Mouse (Mus musculus) activated CD4-positive, CD25-positive, alpha-beta regulatory T cell, adult 4 months (primary cell): ENCODE measurements around the gene Amhr2. TPM values are rescaled to one million over a fixed set of nuclear protein-coding genes. Genes with fewer than 3 reads are reported as not detected.

Source experiments
- ATAC-seq: one replicate; pipeline ENCODE4 v1.8.0; 2017
- polyA plus RNA-seq, 2 experiments: library from polyadenylated mRNA; unstranded; fragments of 100-300 nt; shearing (Covaris generic); gene quantifications; one replicate each; pipeline ENCODE4 v1.2.1; 2017

Gene Amhr2
- polyA plus RNA-seq, 2 experiments from 2014 or later, result not detected

DNA sequence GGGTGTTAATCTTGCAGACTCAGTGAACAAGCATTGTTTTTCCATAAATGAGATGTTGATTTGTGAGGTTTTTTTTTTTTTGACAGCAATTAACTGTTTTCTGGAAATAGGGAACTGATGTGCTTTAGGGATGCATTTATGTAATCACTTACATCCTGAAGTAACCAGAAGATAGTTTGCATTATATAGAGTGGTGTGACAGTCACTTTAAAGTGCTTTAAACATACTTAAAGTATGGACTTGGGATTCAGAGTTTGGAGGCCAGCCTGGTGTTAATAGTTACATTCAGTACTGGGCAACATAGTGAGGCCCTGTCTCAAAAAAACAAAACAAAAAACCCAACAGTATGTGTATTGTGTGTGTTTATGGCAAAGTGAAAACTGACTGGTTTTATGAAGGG lies 26.6 kb downstream of the Amhr2 start:
- ATAC-seq, result no peak

DNA sequence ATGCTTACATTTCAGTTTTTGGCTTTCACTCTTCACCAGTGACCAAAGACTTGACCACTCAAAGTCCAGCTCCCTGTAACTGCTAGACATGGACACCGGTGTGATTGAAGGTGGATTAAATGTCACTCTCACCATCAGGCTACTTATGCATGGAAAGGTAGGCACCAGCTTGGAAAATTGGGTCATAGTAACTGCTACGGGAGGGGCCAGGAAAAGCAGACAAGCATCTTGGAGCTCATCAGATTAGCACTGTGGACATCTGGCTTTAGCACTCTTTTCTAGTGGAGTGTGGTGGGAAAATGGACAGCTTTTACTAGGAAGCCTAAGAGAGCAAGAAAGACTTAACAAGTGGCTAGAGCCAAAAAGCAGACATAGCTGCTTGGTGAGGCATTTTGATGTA lies 28.1 kb downstream of the Amhr2 start:
- ATAC-seq, result no peak

DNA sequence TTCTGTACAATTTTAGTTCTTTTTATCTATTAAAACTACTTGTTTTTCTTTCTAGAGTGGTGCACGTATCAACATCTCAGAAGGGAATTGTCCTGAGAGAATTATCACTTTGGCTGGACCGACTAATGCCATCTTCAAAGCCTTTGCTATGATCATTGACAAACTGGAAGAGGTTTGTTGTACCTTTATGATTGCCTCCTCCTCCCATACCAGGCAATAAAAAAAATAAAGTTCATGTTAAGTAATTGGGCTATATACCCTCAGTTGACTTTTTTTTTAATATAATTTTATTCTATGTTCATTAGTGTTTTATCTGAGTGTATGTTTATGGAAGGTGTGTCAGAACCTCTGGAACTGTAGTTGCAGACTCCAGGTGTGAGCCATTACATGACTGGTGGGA lies 29.4 kb downstream of the Amhr2 start:
- no peak for ATAC-seq

DNA sequence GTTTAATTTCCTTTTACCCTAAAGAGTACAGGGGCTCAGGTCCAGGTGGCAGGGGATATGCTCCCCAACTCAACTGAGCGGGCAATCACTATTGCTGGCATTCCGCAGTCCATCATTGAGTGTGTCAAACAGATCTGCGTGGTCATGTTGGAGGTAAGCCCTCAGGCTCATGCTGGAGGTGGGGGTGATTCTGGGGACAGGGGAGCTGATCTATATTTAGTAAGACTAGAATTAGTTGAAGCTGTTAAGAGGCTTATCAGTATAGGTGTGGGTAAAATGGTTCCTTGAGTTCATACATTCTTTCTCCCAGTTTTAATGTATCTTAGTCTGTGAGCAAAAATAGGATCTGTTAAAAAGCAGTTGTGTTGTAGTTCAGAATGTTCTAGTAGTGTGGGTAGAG lies 38.0 kb downstream of the Amhr2 start:
- no peak for ATAC-seq

DNA sequence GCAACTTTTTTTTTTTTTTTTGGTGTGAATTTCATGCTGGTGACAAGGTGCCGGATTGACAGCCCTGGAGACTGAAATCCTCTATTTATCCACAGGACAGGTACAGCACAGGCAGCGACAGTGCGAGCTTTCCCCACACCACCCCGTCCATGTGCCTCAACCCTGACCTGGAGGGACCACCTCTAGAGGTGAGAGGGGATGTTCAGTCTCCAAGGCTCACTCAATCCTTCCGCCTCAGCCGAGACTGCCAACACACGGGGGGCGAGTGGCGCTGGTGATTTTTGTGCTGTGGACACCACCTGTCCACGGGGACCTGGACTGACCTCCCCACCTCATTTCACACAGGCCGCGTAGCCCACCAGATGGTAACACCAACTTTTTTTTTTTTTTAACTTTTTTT lies 40.7 kb downstream of the Amhr2 start:
- ATAC-seq, result no peak

DNA sequence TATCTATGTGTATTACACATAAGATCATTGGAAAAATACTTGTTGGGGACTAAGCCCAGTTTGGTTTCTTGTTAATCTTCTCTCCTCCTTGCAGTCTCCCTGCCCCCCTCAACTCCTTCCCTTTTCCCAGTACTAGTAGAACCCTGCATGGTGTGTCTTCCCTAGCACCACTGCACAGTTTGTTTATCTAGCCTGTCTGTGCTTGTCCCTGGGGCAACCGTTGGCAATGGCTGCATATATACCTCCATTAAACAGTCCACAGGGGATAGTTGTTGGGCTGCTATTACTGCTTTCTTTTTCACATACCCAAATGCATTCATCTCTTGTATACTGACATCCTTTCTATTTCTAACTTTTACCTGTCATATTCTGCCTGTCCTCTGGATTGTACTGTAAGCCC lies 42.5 kb downstream of the Amhr2 start:
- ATAC-seq, result no peak

DNA sequence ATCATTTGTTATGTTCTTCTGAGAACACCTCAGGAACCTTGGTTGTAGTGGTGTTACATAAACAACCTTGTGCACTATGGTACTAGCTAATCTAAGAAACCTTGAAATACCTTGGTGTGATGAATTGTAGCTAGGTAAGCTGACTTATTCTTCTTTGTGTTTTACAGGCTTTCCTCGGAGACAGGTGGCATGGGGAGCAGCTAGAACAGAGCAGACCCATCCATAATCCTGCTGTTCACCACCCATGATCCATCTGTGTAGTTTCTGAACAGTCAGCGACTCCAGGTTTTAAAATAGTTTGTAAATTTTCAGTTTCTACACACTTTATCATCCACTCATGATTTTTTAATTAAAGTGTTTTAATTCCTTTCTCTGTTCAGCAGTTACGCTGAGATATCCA lies 53.2 kb downstream of the Amhr2 start:
- no peak for ATAC-seq

DNA sequence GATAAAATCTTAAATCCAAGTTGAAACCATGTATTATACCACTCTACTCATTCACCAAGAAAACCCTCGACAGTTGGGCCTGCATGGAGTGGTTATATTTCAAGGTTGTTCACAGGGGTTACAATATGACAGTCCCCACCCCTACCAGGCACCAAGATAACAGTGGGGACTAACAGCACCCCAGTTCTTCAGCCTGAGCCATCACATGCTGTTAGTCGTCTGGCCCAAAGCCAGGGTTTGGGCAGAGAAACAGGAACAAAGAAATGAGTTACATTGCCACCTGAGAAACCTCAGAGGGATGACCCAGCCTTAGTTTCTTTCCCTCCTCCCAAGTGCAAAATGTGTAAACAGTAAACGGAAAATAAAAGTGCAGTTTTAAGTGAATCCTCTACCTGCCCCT lies 54.2 kb downstream of the Amhr2 start:
- no peak for ATAC-seq

DNA sequence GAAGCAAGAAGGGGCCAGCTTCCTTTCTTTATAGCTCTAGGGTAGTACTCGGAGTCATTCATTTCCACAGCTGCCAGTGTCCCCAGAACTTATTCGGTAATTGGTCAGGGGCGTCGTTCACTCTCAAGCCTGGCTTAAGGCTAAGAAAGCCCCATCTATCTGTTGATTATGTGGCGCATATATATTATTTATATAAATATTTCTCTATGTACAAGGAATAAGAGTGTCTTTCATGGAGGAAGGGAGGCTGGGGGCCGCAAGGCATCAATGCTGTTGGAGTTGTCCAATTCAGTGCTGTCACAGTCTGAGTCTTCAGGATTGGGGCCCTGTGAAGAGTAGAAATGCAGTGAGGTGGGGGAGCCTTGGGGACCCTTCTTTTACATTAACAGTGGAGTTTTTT lies 54.7 kb downstream of the Amhr2 start:
- ATAC-seq, result no peak

DNA sequence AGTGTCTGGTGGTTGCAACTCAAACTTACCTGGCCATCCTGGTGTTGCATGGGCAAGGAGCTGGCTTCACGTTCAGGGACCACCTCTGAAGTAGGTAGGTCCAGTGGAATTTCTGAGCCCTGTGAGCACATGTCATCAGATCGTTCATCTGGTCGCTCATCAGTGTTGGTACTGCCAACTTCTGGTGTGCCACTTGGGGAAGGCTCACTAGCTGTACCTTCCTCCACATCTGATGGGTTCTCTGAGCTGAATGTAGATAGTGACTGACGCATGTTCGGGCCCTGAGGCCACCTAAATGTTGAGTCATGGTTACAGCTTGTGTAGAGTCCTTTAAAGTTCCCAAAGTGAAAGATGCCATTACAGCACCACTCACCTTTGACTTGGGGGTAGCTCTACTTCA lies 55.3 kb downstream of the Amhr2 start:
- ATAC-seq, result no peak

DNA sequence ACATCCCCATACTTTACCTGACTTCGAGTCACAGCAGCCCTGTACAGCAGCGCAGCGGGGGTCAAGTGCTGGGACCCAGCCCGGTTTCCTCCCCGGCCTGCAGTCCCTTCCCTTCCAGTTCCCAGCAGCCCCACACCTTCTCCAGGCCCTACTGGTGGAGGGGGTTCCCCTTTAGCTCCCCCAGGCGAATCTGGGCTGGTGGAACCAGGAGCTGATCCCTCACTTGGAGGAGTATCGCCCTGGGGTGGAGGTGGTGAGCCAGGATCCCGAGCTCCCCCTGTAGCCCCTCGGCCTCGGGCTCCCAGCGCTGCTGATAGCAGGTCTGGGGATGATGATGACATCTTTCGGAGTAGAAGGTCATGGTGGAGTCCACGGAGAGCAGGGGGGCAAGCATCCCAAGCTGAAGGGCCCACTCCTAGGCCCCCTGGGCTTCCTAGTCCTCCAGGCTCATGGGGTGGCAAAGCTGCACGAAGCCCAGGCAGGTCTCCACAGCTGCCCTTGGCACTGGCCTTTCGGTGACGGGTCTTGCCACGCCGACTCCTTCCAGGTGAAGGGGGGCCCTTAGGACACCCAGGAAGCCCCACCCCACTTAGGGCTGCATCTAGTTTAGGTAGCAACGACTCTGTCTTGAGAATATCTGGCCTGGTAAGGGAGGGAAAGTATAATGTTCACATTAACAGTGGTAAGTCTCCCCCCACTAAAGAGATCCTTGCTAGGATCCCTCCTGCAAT lies 56.1 kb downstream of the Amhr2 start:
- ATAC-seq, result no peak

DNA sequence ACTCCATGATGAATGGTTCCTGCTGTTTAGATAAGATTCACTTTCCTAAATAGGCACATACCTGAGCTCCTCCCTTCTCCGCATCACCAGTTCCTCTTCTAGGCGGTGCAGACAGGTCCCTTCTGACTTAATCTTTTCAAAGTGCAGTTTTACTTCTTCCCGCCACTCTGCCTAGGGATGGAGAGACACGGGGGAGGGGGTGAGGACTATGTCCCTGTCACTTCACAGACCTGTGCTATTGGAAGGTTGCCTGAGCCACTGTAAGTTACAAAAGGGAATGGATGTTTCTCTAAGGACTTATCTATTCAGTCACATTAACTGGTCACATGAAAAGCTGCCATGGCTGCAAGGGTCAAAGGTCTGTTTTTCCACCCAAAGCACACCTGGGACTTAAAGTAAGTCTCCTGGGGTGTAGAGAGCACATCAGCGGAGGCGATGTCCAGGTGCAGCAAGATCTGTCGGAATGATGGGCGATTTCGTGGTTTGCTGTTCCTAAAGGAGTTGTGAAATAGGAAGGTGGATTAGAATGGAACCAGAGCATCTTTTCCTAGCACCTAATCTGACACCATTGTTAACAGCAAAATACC lies 57.2 kb downstream of the Amhr2 start:
- ATAC-seq, result no peak

DNA sequence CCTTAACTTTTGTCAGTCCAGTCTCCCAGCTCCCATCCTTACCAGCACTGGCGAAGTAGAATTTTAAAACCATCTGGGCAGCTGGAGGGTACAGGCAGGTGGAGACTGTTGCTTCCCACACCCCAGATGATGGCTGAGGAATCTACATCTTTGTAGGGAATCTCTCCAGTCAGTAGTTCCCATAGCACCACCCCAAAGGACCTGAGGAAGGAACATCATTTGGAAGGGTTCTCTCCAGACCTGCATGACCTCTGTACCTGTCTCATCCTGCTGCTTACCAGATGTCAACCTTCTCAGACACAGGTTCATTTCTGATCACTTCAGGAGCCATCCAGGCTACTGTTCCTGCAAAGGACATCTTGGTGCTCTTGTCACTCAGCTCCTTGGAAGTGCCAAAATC lies 58.3 kb downstream of the Amhr2 start, which contains the start of gene Gm10337:
Gene Gm10337, plus strand, starts transcription at position 276 of the 400 bp plus-strand sequence.
- no peak for ATAC-seq

Other genes with a start within 250 kb of the Amhr2 start
- gene Zfp740, start 242.1 kb upstream of the Amhr2 start, polyA plus RNA-seq, result 10 to 100 TPM; 21.5 to 23.1 TPM
- 1 to 10 TPM; 6.6 to 9.3 TPM for gene Csad, start 240.6 kb upstream of the Amhr2 start, polyA plus RNA-seq
- gene Itgb7, start 213.4 kb upstream of the Amhr2 start, polyA plus RNA-seq, result 100 to 1,000 TPM; 511 to 537 TPM
- gene Rarg, start 187.8 kb upstream of the Amhr2 start, polyA plus RNA-seq, result 10 to 100 TPM; 16.9 to 24.8 TPM
- not detected for gene Gm9918, start 174.8 kb upstream of the Amhr2 start, polyA plus RNA-seq
- gene Mfsd5, start 165.9 kb upstream of the Amhr2 start, polyA plus RNA-seq, result 10 to 100 TPM; 36.7 to 40.7 TPM
- 1 to 10 TPM; 3.6 to 5.0 TPM for gene Espl1, start 149.1 kb upstream of the Amhr2 start, polyA plus RNA-seq
- gene Pfdn5, start 119.3 kb upstream of the Amhr2 start, polyA plus RNA-seq, result 1,000 to 10,000 TPM; 1,328 to 1,584 TPM
- gene Myg1, start 113.7 kb upstream of the Amhr2 start, polyA plus RNA-seq, result 100 to 1,000 TPM; 109 to 120 TPM
- gene Aaas, start 94.6 kb upstream of the Amhr2 start, polyA plus RNA-seq, result 10 to 100 TPM; 45.7 to 48.7 TPM
- not detected for gene Sp7, start 78.2 kb upstream of the Amhr2 start, polyA plus RNA-seq
- gene Sp1, start 39.2 kb upstream of the Amhr2 start, polyA plus RNA-seq, result 10 to 100 TPM; 20.6 to 21.6 TPM
- 1,000 to 10,000 TPM; 1,157 to 1,321 TPM for gene Prr13, start 13.7 kb downstream of the Amhr2 start, polyA plus RNA-seq
- gene Pcbp2, start 25.2 kb downstream of the Amhr2 start, polyA plus RNA-seq, result 100 to 1,000 TPM; 208 to 220 TPM
- gene Gm10337, start 58.4 kb downstream of the Amhr2 start, polyA plus RNA-seq, result not detected
- gene Map3k12, start 71.7 kb downstream of the Amhr2 start, polyA plus RNA-seq, result 1 to 10 TPM; 5.5 to 6.2 TPM
- gene Tarbp2, start 72.8 kb downstream of the Amhr2 start, polyA plus RNA-seq, result 10 to 100 TPM; 25.3 to 25.9 TPM
- 1 to 10 TPM; 3.7 to 5.7 TPM for gene Npff, start 79.6 kb downstream of the Amhr2 start, polyA plus RNA-seq
- gene Gm28047, start 179.7 kb downstream of the Amhr2 start, polyA plus RNA-seq, result 1 to 10 TPM in 1 of 2 experiments, not detected in 1; 1.5 TPM
- 10 to 100 TPM; 32.4 to 36.5 TPM for gene Atf7, start 180.1 kb downstream of the Amhr2 start, polyA plus RNA-seq
- gene Atp5g2, start 227.0 kb downstream of the Amhr2 start, polyA plus RNA-seq, result 100 to 1,000 TPM in 1 of 2 experiments, 10 to 100 TPM in 1; 48.2 to 100 TPM